Mouse (Mus musculus): ENCODE results near the gene Tmem79.
"Not testable (repeated sequence)": the region's sequence is repeated elsewhere in the genome, so short reads cannot be mapped to it uniquely, and the experiment has no call there.

Tmem79 gene

DNA sequence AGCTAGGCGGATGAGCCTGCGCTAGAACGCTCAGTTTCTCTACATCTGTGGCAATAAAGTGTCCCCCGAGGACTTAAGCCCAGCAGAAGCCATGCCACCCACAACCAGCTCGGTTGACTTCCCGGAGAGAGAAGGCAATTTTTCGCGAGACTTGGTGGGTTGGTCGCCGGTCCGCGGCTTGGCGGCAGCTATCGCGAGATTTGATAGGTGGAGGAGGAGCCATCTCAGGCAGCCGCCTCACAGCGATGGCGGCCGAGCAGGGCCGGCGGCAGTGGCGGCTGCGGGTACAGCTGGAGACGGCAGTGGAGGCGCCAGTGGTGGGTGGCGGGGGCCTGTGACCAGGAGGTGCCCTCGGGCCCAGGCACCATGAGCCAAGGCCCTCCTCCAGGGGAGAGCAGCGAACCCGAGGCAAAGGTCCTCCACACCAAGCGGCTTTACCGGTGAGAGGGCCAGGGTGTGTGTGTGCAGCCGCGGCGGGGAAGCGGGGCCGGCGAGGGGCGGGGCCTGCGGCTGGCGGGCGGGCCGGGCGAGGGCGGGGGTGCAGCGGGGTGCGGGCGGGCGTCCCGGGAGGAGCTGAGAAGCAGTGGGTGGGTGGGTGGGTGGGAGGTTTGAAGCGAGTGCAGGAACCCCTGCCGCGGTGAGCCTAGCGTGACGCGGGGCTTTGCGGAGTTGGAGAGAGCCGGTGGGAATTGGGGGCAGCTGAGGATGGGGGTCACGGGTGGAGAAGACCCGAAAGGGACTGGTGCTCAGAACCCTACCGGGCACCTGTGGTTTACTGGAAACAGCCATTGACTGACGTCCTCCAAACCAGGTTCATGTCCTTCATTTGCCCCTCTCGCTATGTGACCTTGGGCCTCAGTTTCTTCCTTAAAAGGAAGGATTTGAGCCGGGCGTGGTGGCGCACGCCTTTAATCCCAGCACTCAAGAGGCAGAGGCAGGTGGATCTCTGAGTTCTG lies at the start of gene Tmem79, which contains the start of gene Smg5:
Gene Tmem79, minus strand, starts transcription at position 91 of the 956 bp plus-strand sequence.
Gene Smg5, plus strand, starts transcription at position 203 of the 956 bp plus-strand sequence.
- DNase-seq (ENCODE audit: low read depth, low spot score) = peak; percentile 94

DNA sequence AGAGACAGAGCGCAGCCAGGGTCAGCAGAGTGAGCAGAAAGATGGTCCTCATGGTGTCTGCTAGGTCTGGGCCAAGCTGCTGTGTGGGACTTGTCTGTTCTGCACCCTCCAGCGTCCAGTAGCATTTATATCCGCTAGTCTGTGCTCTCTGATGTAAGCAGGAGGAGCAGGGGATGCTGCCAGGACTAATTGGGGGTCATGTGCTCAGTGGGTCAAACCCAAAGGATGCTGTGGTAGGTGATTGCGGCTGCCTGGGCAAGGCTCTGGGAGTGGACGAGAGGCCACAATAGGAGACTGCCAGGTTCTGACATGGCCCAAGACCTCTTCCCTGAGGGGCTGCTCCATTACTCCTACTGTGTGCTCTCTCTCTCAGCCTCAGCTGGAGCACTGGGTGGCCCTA lies 48.4 kb upstream of the Tmem79 start, which contains the start of gene Bglap:
Gene Bglap, minus strand, starts transcription at position 101 of the 400 bp plus-strand sequence.
- no peak for DNase-seq (ENCODE audit: low read depth, low spot score)

DNA sequence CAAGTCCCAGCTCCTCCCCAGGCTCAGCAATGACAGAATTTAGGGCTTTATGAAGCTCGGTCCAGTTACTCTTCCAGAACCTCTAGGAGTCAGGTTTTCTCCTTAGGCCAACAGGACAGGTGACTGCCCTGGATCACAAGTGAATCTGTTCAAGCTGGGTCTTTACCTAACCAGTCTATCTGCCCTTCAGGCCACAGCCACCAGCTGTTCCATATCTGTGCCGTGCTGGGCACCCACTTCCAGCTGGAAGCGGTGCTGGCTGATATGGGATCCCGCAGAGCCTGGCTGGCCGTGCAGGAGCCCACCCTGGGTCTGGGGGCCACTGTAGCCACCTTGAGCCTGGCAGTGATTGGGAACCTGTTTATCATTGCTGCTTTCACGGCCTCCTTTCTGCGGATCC lies 46.4 kb upstream of the Tmem79 start:
- DNase-seq (ENCODE audit: low read depth, low spot score) = not testable (repeated sequence)

DNA sequence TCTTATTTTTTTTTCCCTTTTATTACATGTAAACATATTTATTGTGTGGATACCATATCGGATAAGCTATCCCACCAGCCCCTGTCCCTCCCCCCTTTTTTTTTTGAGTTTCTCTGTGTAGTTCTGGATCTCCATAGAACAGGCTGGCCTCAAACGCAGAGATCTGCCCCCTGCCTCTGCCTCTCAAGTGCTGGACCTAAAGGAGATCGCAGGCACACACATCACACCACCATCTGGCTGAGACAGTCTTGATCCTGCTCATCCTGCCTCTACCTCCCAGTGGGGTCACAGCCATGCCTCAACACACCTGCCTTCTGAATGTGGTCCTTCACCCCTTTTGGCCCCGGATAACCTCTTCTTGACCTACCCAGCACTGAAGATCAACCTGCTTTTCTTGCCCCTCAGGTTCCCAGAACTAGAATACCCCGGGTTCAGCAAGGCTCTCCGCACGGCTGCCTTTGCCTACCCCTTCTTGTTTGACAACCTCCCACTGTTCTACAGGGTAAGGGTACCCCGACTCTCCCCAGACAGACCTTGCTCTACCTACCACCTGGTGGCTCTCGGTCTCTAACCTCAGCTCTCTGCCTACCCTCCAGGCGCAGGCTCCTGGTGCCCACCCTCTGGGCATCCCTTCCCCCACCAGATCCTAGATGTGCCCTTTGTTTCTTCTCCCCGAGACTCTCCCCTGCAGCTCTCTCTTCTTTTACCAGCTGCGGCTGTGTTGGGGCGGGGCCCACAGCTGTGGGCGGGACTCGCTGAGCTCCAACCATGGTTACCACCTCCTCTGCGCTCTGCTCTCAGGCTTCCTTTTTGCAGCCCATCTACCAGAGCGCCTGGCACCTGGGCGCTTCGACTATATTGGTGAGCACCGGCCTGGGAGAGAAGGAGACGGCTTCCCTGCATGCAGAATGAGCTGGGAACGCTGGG lies 45.7 kb upstream of the Tmem79 start:
- DNase-seq (ENCODE audit: low read depth, low spot score) = not testable (repeated sequence)

DNA sequence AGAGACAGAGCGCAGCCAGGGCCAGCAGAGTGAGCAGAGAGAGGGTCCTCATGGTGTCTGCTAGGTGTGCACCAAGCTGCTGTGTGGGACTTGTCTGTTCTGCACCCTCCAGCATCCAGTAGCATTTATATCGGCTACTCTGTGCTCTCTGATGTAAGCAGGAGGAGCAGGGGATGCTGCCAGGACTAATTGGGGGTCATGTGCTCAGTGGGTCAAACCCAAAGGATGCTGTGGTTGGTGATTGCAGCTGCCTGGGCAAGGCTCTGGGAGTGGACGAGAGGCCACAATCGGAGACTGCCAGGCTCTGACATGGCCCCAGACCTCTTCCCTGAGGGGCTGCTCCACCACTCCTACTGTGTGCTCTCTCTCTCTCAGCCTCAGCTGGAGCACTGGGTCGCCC lies 42.7 kb upstream of the Tmem79 start, which contains the start of gene Bglap2:
Gene Bglap2, minus strand, starts transcription at position 101 of the 400 bp plus-strand sequence.
- not testable (repeated sequence) for DNase-seq (ENCODE audit: low read depth, low spot score)

DNA sequence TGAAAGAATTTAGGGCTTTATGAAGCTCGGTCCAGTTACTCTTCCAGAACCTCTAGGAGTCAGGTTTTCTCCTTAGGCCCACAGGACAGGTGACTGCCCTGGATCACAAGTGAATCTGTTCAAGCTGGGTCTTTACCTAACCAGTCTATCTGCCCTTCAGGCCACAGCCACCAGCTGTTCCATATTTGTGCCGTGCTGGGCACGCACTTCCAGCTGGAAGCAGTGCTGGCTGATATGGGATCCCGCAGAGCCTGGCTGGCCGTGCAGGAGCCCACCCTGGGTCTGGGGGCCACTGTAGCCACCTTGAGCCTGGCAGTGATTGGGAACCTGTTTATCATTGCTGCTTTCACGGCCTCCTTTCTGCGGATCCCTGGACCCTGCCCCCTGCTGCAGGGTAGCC lies 40.7 kb upstream of the Tmem79 start:
- DNase-seq (ENCODE audit: low read depth, low spot score) = not testable (repeated sequence)

DNA sequence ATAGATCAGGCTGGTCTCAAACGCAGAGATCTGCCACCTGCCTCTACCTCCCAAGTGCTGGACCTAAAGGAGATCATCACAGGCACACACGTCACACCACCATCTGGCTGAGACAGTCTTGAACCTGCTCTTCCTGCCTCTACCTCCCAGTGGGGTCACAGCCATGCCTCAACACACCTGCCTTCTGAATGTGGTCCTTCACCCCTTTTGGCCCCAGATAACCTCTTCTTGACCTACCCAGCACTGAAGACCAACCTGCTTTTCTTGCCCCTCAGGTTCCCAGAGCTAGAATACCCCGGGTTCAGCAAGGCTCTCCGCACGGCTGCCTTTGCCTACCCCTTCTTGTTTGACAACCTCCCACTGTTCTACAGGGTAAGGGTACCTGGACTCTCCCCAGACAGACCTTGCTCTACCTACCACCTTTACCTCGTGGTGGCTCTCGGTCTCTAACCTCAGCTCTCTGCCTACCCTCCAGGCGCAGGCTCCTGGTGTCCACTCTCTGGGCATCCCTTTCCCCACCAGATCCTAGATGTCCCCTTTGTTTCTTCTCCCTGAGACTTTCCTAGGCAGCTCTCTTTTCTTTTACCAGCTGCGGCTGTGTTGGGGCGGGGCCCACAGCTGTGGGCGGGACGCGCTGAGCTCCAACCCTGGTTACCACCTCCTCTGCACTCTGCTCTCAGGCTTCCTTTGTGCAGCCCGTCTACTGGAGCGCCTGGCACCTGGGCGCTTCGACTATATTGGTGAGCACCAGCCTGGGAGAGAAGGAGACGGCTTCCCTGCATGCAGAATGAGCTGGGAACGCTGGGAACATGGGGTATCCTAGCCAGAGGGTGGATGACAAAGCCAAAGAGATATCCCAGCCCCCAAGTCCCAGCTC lies 40.0 kb upstream of the Tmem79 start:
- not testable (repeated sequence) for DNase-seq (ENCODE audit: low read depth, low spot score)

DNA sequence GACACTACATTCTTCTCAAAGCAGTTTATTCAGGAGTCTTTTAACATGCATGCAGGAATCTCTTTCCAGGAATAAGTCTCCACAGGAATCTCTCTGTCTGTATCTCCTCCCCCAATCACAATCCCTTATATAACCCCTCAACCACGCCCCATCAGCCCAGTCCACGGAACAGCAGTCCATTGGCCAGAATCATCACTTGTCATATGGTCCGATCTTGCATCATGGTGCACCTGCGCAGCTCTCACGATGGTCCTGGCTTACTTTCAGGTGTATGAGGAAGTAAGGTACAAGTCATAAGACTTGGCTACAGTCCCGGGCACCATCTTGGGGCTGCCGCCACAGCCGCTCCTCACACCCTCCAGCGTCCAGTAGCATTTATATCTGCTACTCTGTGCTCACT lies 36.7 kb upstream of the Tmem79 start, which contains the start of gene Bglap3:
Gene Bglap3, minus strand, starts transcription at position 101 of the 400 bp plus-strand sequence.
- not testable (repeated sequence) for DNase-seq (ENCODE audit: low read depth, low spot score)

DNA sequence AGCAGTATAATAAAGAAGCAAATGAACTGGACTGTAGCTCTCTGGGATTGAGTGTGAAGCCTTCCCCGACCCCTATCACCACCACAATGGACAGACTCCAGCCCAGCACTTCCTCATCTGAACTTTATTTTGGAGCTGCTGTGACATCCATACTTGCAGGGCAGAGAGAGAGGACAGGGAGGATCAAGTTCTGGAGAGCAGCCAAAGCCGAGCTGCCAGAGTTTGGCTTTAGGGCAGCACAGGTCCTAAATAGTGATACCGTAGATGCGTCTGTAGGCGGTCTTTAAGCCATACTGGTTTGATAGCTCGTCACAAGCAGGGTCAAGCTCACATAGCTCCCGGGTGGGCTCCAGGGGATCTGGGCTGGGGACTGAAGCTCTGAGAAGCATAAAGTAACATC lies 32.6 kb upstream of the Tmem79 start:
- DNase-seq (ENCODE audit: low read depth, low spot score) = not testable (repeated sequence)

DNA sequence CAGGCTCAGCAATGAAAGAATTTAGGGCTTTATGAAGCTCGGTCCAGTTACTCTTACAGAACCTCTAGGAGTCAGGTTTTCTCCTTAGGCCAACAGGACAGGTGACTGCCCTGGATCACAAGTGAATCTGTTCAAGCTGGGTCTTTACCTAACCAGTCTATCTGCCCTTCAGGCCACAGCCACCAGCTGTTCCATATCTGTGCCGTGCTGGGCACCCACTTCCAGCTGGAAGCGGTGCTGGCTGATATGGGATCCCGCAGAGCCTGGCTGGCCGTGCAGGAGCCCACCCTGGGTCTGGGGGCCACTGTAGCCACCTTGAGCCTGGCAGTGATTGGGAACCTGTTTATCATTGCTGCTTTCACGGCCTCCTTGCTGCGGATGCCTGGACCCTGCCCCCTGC lies 31.6 kb upstream of the Tmem79 start:
- DNase-seq (ENCODE audit: low read depth, low spot score) = not testable (repeated sequence)

DNA sequence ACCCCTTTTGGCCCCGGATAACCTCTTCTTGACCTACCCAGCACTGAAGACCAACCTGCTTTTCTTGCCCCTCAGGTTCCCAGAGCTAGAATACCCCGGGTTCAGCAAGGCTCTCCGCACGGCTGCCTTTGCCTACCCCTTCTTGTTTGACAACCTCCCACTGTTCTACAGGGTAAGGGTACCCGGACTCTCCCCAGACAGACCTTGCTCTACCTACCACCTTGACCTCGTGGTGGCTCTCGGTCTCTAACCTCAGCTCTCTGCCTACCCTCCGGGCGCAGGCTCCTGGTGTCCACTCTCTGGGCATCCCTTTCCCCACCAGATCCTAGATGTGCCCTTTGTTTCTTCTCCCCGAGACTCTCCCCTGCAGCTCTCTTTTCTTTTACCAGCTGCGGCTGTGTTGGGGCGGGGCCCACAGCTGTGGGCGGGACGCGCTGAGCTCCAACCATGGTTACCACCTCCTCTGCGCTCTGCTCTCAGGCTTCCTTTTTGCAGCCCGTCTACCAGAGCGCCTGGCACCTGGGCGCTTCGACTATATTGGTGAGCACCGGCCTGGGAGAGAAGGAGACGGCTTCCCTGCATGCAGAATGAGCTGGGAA lies 31.0 kb upstream of the Tmem79 start:
- not testable (repeated sequence) for DNase-seq (ENCODE audit: low read depth, low spot score)

DNA sequence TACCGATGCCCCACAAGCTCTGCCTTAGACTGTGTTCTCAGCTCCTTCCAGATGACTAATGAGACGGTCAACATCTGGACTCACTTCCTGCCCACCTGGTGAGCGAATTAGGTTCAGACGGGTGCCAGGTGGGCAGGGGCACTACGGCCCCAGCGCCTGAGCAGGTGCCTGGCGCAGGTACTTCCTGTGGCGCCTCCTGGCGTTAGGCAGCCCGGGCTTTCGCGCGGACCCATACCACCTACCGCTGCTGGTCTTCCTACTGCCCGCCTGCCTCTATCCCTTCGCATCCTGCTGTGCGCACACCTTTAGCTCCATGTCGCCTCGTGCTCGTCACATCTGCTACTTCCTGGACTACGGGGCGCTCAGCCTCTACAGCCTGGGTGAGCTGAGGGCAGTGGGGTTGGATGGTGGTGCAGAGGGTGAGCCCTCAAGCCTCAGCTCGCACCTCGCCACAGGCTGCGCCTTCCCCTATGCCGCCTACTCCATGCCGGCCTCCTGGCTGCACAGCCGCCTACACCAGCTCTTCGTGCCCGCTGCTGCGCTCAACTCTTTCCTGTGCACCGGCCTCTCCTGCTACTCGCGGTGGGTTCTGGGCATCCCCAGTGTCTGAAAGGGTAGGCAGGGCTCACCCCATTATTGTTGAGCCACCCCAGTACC lies 29.9 kb upstream of the Tmem79 start:
- DNase-seq (ENCODE audit: low read depth, low spot score) = no peak

DNA sequence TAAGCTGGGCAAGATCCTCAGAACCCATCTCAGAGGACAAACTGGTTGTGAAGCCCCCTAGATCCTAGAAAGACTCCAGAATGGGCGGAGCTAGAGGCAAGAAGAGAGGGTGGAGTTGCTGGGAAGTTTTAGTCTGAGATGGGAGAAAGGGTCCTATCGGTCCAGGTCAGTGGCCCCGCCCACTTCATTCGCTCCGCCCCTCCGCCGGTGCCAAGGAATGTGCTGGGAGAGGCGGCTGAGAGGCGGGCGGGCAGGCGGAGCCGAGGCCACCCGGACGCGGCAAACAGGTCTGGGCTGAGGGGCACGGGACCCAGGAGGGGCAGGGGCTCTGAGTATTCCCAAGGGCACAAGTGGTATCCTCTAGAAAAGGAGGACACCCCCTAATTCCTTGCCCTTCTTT lies 28.4 kb upstream of the Tmem79 start, which contains the start of gene Paqr6:
Gene Paqr6, plus strand, starts transcription at position 248 of the 400 bp plus-strand sequence.
- DNase-seq (ENCODE audit: low read depth, low spot score) = peak; percentile 80

DNA sequence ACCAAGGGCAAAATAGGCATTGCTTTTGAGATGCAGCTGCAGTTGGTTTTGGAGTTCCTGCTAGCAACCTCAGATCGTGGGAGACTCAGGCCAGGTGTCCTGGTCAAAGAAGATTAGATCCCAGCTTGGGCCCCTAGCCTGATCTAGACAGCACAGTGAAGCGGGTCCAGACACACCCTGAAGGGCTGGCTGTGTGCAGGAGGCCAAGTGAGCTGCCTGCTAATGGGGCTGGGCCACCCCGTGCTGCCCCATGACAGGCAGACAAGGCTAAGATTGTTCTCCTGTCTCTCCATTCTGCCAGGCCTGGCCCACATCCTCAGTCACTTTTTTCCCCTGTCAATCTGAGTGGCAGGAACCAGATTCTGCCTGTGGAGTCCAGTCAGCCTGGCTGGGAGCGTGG lies 27.8 kb upstream of the Tmem79 start:
- DNase-seq (ENCODE audit: low read depth, low spot score) = peak; percentile 52

DNA sequence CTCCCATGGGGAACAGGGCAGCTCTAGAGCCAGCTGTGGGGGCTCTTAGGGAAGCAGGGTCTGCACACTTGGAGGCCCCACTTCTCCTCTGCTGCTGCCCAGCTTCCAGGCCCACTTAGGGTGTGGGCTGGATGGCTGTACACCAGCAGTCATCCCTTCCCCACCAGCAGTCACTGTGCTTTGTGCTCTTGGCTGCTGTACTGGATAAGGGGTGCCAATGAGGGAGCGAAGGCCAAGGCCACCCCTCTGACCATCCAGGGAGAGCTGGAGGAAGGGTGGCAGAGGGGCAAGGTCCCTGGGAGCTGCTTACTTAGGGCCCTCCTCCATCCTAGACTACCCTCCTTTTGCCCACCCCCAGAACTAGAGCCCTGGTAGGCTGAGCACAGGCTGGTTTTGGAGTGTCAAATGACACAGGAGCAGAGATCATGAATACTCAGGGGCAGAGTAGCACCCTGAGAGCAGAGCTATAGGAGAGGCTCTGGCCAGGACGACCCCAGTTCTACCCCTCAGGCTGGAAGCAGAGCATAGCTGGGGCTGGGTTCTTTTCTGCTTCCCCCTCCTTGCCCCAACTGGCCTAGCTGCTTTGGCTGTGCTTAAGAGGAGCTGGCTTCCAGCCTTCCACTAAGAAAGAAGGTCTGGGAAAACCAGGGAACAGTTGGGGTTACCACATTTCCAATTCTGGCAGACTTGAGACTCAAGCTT lies 25.8 kb upstream of the Tmem79 start:
- DNase-seq (ENCODE audit: low read depth, low spot score) = no peak

DNA sequence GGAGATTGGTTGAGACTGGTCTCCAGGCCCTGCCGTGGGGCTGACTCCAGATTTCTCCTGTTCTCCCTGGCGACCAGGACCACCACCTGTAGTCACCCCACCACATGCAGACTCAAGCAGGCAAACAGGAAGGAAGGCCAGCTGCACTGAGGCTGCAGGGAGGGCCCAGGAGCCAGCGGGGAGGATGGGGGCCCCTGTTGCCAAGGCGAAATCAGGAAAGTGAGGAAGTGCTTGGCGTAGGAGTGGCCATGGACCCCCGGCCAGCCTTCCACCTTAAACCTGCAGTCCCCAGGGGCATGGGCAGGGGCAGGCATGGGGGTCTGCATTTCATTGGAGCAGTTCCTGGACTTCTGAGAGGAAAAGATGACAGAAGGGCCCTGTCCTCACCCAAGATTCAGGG lies 25.1 kb upstream of the Tmem79 start:
- no peak for DNase-seq (ENCODE audit: low read depth, low spot score)

DNA sequence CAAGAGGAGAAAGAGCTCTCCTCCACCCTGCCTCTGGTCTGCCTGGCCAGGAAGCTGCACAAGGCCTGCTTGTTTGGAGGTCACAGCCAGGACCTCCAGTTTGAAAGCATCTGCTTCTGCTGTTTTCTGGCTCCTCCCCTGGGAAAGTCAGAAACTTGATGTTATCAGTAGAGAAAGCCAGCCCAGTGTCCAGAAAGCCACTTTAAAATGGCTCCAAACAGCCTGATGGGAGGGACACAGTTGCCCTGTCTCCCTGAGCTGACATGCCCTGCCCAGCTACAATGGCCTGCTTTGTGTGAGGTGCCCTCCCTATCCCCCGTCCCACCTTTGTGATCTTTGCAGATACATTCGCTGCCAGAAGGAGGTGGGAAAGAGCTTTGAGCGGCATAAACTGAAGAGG lies 24.0 kb upstream of the Tmem79 start:
- DNase-seq (ENCODE audit: low read depth, low spot score) = no peak

DNA sequence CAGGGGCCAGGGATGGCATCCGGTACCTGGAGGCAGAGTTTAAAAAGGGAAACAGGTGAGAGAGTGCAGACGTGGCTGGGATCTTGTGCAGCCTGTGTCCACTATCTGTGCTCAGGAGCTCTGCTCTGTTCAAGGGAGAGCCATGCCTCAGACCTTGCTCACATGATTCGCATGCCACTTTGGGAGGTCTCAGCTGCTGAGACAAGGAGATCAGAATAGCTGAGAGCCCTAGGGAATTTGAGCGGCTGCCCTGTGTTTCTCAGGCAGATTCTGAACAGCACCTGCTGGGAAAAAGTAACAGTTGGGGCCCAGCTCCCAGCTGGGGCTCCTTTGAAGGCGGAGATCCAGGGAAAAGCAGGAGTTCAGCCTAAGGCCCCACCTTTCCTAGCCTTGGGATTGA lies 23.6 kb upstream of the Tmem79 start:
- DNase-seq (ENCODE audit: low read depth, low spot score) = no peak
